Mouse (Mus musculus): ENCODE measurements around the gene Parp11. TPM values are rescaled to one million over a fixed set of nuclear protein-coding genes. Genes with fewer than 3 reads are reported as not detected.
"Not testable (repeated sequence)": the region's sequence is repeated elsewhere in the genome, so short reads cannot be mapped to it uniquely, and the experiment has no call there.

The Parp11 gene
- polyA plus RNA-seq, 1 experiment from 2014 or later = 91.7 TPM

GRCm38 (mm10) chr6:127513776-127514175 is 67.1 kb downstream of the Parp11 start:
- H3K9me3 ChIP-seq = not testable (repeated sequence)

GRCm38 (mm10) chr6:127521176-127521575 is 74.5 kb downstream of the Parp11 start:
- Histone ChIP-seq H3K36me3 (no peaks in the 10 kb centered on the region), H3K4me2 (replicated peaks) (no peak overlapping the region), H3K9ac (replicated peaks) (no peak overlapping the region), H3K4me1 (replicated peaks) (no peaks in the 10 kb centered on the region), H3K9me3 (no peaks in the 10 kb centered on the region), H3K27me3 (no peaks in the 10 kb centered on the region), H3K4me3 (replicated peaks) (no peak overlapping the region), H3K27ac (no peak overlapping the region)
- ATAC-seq = no peak
- WGBS = 76% methylated on average over 8 of the region's 8 CpGs

More at GRCm38 (mm10) chr6:127513776-127514175, 67.1 kb downstream of the Parp11 start:
- H3K9ac ChIP-seq (replicated peaks); H3K4me1 ChIP-seq (replicated peaks); H3K27ac ChIP-seq; H3K27me3 ChIP-seq; H3K4me2 ChIP-seq (replicated peaks); H3K36me3 ChIP-seq; ATAC-seq; H3K4me3 ChIP-seq (replicated peaks): not testable (repeated sequence)
- 87% methylated on average over 7 of the region's 12 CpGs for WGBS

- H3K4me2 ChIP-seq (replicated peaks) = no peak overlapping the region
- 84% methylated on average over 9 of the region's 9 CpGs for WGBS
- H3K36me3 ChIP-seq = no peaks in the 10 kb centered on the region
- H3K4me3 ChIP-seq (replicated peaks) = no peak overlapping the region
- no peak overlapping the region for H3K9ac ChIP-seq (replicated peaks)
- H3K27me3 ChIP-seq = no peaks in the 10 kb centered on the region
- no peaks in the 10 kb centered on the region for H3K9me3 ChIP-seq
- no peak overlapping the region for H3K27ac ChIP-seq
- no peak for ATAC-seq
- no peaks in the 10 kb centered on the region for H3K4me1 ChIP-seq (replicated peaks)
These were observed 75.7 kb downstream of the Parp11 start for GRCm38 (mm10) chr6:127522326-127522725.

- no peak for ATAC-seq
- 33% methylated on average over 8 of the region's 8 CpGs for WGBS
These were observed 77.8 kb downstream of the Parp11 start for GRCm38 (mm10) chr6:127524442-127524841.

GRCm38 (mm10) chr6:127528625-127529024 is 82.0 kb downstream of the Parp11 start:
- no peak overlapping the region for H3K4me3 ChIP-seq (replicated peaks)

More at GRCm38 (mm10) chr6:127524442-127524841, 77.8 kb downstream of the Parp11 start:
- no peaks in the 10 kb centered on the region for H3K36me3 ChIP-seq
- H3K4me3 ChIP-seq (replicated peaks) = no peak overlapping the region
- no peak overlapping the region for H3K9ac ChIP-seq (replicated peaks)
- no peak overlapping the region for H3K27ac ChIP-seq
- no peaks in the 10 kb centered on the region for H3K27me3 ChIP-seq
- H3K4me2 ChIP-seq (replicated peaks) = no peak overlapping the region
- no peaks in the 10 kb centered on the region for H3K9me3 ChIP-seq
- no peaks in the 10 kb centered on the region for H3K4me1 ChIP-seq (replicated peaks)

GRCm38 (mm10) chr6:127529451-127529850 is 82.8 kb downstream of the Parp11 start:
- no peak overlapping the region for H3K4me2 ChIP-seq (replicated peaks)
- no peaks in the 10 kb centered on the region for H3K36me3 ChIP-seq
- no peak overlapping the region for H3K4me3 ChIP-seq (replicated peaks)
- H3K9me3 ChIP-seq = no peaks in the 10 kb centered on the region
- no peak overlapping the region for H3K9ac ChIP-seq (replicated peaks)
- no peak overlapping the region for H3K27ac ChIP-seq
- WGBS = 83% methylated on average over 2 of the region's 2 CpGs
- no peaks in the 10 kb centered on the region for H3K4me1 ChIP-seq (replicated peaks)
- H3K27me3 ChIP-seq = no peaks in the 10 kb centered on the region
- ATAC-seq = no peak

More at GRCm38 (mm10) chr6:127528625-127529024, 82.0 kb downstream of the Parp11 start:
- Histone ChIP-seq H3K9ac (replicated peaks) (no peak overlapping the region), H3K4me1 (replicated peaks) (no peaks in the 10 kb centered on the region), H3K9me3 (no peaks in the 10 kb centered on the region), H3K36me3 (no peaks in the 10 kb centered on the region), H3K27me3 (no peaks in the 10 kb centered on the region), H3K27ac (no peak overlapping the region), H3K4me2 (replicated peaks) (no peak overlapping the region)
- WGBS = 84% methylated on average over 7 of the region's 7 CpGs
- no peak for ATAC-seq

- Histone ChIP-seq H3K4me2 (replicated peaks) (no peak overlapping the region), H3K4me1 (replicated peaks) (no peaks in the 10 kb centered on the region), H3K36me3 (no peaks in the 10 kb centered on the region), H3K9ac (replicated peaks) (no peak overlapping the region), H3K27ac (no peak overlapping the region), H3K4me3 (replicated peaks) (no peak overlapping the region), H3K27me3 (0 out of 2 replicates have a peak, but pooled peaks cover 2% of the 10 kb centered on the region), H3K9me3 (no peaks in the 10 kb centered on the region)
- no peak for ATAC-seq
- WGBS = 67% methylated on average over 3 of the region's 3 CpGs
These were observed 83.6 kb downstream of the Parp11 start for GRCm38 (mm10) chr6:127530206-127530605.

- no peak overlapping the region for H3K4me2 ChIP-seq (replicated peaks)
- 57% methylated on average over 3 of the region's 3 CpGs for WGBS
These were observed 85.0 kb downstream of the Parp11 start for GRCm38 (mm10) chr6:127531412-127532205.

GRCm38 (mm10) chr6:127532304-127532703 is 85.7 kb downstream of the Parp11 start:
- H3K27me3 ChIP-seq = 0 out of 2 replicates have a peak, but pooled peaks cover 2% of the 10 kb centered on the region
- WGBS = 89% methylated on average over 5 of the region's 5 CpGs
- H3K4me3 ChIP-seq (replicated peaks) = no peak overlapping the region
- ATAC-seq = no peak
- H3K4me1 ChIP-seq (replicated peaks) = no peaks in the 10 kb centered on the region
- H3K9me3 ChIP-seq = no peaks in the 10 kb centered on the region
- no peak overlapping the region for H3K4me2 ChIP-seq (replicated peaks)
- H3K36me3 ChIP-seq = no peaks in the 10 kb centered on the region
- H3K27ac ChIP-seq = no peak overlapping the region
- no peak overlapping the region for H3K9ac ChIP-seq (replicated peaks)

More at GRCm38 (mm10) chr6:127531412-127532205, 85.0 kb downstream of the Parp11 start:
- no peak overlapping the region for H3K4me3 ChIP-seq (replicated peaks)
- no peak for ATAC-seq
- H3K9me3 ChIP-seq = no peaks in the 10 kb centered on the region
- 0 out of 2 replicates have a peak, but pooled peaks cover 2% of the 10 kb centered on the region for H3K27me3 ChIP-seq
- no peak overlapping the region for H3K9ac ChIP-seq (replicated peaks)
- H3K27ac ChIP-seq = no peak overlapping the region
- no peaks in the 10 kb centered on the region for H3K4me1 ChIP-seq (replicated peaks)
- no peaks in the 10 kb centered on the region for H3K36me3 ChIP-seq

- Histone ChIP-seq H3K27ac (no peak overlapping the region), H3K4me3 (replicated peaks) (no peak overlapping the region), H3K4me1 (replicated peaks) (no peaks in the 10 kb centered on the region), H3K9ac (replicated peaks) (no peak overlapping the region), H3K4me2 (replicated peaks) (no peak overlapping the region), H3K9me3 (no peaks in the 10 kb centered on the region), H3K27me3 (0 out of 2 replicates have a peak, but pooled peaks cover 5% of the 10 kb centered on the region), H3K36me3 (no peaks in the 10 kb centered on the region)
- 83% methylated on average over 5 of the region's 5 CpGs for WGBS
- no peak for ATAC-seq
These were observed 87.1 kb downstream of the Parp11 start for GRCm38 (mm10) chr6:127533766-127534165.

- H3K27me3 ChIP-seq = 0 out of 2 replicates have a peak, but pooled peaks cover 5% of the 10 kb centered on the region
- WGBS = 78% methylated on average over 7 of the region's 7 CpGs
- H3K27ac ChIP-seq = no peak overlapping the region
- H3K4me3 ChIP-seq (replicated peaks) = no peak overlapping the region
- H3K4me1 ChIP-seq (replicated peaks) = no peaks in the 10 kb centered on the region
- no peak for ATAC-seq
- no peaks in the 10 kb centered on the region for H3K9me3 ChIP-seq
- H3K36me3 ChIP-seq = no peaks in the 10 kb centered on the region
- H3K9ac ChIP-seq (replicated peaks) = no peak overlapping the region
- H3K4me2 ChIP-seq (replicated peaks) = no peak overlapping the region
These were observed 90.4 kb downstream of the Parp11 start for GRCm38 (mm10) chr6:127537035-127537434.

GRCm38 (mm10) chr6:127538118-127538517 is 91.5 kb downstream of the Parp11 start:
- 0 out of 2 replicates have a peak, but pooled peaks cover 5% of the 10 kb centered on the region for H3K27me3 ChIP-seq
- no peak overlapping the region for H3K27ac ChIP-seq
- no peaks in the 10 kb centered on the region for H3K4me1 ChIP-seq (replicated peaks)
- H3K36me3 ChIP-seq = no peaks in the 10 kb centered on the region
- no peak overlapping the region for H3K9ac ChIP-seq (replicated peaks)
- H3K4me3 ChIP-seq (replicated peaks) = no peak overlapping the region
- no peak overlapping the region for H3K4me2 ChIP-seq (replicated peaks)
- 81% methylated on average over 2 of the region's 2 CpGs for WGBS
- ATAC-seq = no peak
- no peaks in the 10 kb centered on the region for H3K9me3 ChIP-seq

Data from midbrain, embryonic 13.5 days (tissue).